In genomic region chr11:102581281-102582015, GRCm38 (mm10) we compare ENCODE assay signal across 8 mouse cellular contexts. TPM values are rescaled to one million over a fixed set of nuclear protein-coding genes. Genes with fewer than 3 reads are reported as not detected.
DNase-seq lines count a peak whose midpoint lies in the region; ATAC-seq lines count a peak whose summit lies in the region.

No protein-coding gene starts in this region.

- 0 out of 2 replicates have a peak, but pooled peaks cover under 1% of the 10 kb centered on the region for H3K9me3 ChIP-seq in forebrain, embryonic 13.5 days (replicated peaks)
- peaks cover under 1% of the 10 kb centered on the region; the same call in 1 of the 2 replicates for H3K9me3 ChIP-seq in intestine, embryonic 16.5 days (ENCODE audit: control insufficient read depth, low read length)
- H3K9me3 ChIP-seq in stomach, embryonic 15.5 days, result no peaks in the 10 kb centered on the region

- no peak for ATAC-seq in forebrain, embryonic 13.5 days
- ATAC-seq in intestine, embryonic 16.5 days, result no peak
- ATAC-seq in stomach, embryonic 15.5 days (ENCODE audit: insufficient read depth, low FRiP score, low read depth), result no peak
- ATAC-seq in activated CD4-positive, CD25-positive, alpha-beta regulatory T cell, adult 4 months, result no peak

- peak overlapping the region; percentile 79 for H3K27ac ChIP-seq in forebrain, embryonic 13.5 days
- H3K27ac ChIP-seq in intestine, embryonic 16.5 days (ENCODE audit: low read length), result peak overlapping the region; percentile 82
- H3K27ac ChIP-seq in stomach, embryonic 15.5 days, result peak overlapping the region; percentile 86

- 0 out of 2 replicates have a peak overlapping the region, but pooled peaks have one; percentile 16 for H3K4me2 ChIP-seq in forebrain, embryonic 13.5 days
- no peak overlapping the region for H3K4me2 ChIP-seq in intestine, embryonic 16.5 days (ENCODE audit: low read depth, low read length)
- H3K4me2 ChIP-seq in stomach, embryonic 15.5 days, result no peak overlapping the region

- peak; percentile 75 for DNase-seq in ovary, adult 18-20 months (ENCODE audit: low spot score)
- no peak for DNase-seq in ovary, postnatal 10 days (ENCODE audit: low spot score)
- DNase-seq in gastrocnemius, adult 8-10 months (ENCODE audit: low spot score in 2 of 2), result no peak
- no peak for DNase-seq in frontal cortex, postnatal 10 days (ENCODE audit: low spot score in 2 of 2)

- no peaks in the 10 kb centered on the region for H3K36me3 ChIP-seq in forebrain, embryonic 13.5 days (ENCODE audit: poor library complexity, severe bottlenecking)
- no peaks in the 10 kb centered on the region for H3K36me3 ChIP-seq in intestine, embryonic 16.5 days (ENCODE audit: control insufficient read depth, insufficient read depth, low read length)
- H3K36me3 ChIP-seq in stomach, embryonic 15.5 days, result no peaks in the 10 kb centered on the region

- 5% methylated on average over 11 of the region's 11 CpGs for WGBS in forebrain, embryonic 13.5 days
- 34% methylated on average over 11 of the region's 11 CpGs for WGBS in intestine, embryonic 16.5 days
- WGBS in stomach, embryonic 15.5 days, result 27% methylated on average over 11 of the region's 11 CpGs

- no peak overlapping the region for H3K4me3 ChIP-seq in forebrain, embryonic 13.5 days
- H3K4me3 ChIP-seq in intestine, embryonic 16.5 days (ENCODE audit: low read length), result no peak overlapping the region
- H3K4me3 ChIP-seq in stomach, embryonic 15.5 days (replicated peaks), result no peak overlapping the region

- peaks cover 41% of the 10 kb centered on the region for H3K4me1 ChIP-seq in forebrain, embryonic 13.5 days
- peaks cover 23% of the 10 kb centered on the region for H3K4me1 ChIP-seq in intestine, embryonic 16.5 days (ENCODE audit: control insufficient read depth, insufficient read depth, low read length)
- peaks cover 21% of the 10 kb centered on the region for H3K4me1 ChIP-seq in stomach, embryonic 15.5 days

- H3K27me3 ChIP-seq in forebrain, embryonic 13.5 days, result no peaks in the 10 kb centered on the region
- H3K27me3 ChIP-seq in intestine, embryonic 16.5 days (replicated peaks; ENCODE audit: control insufficient read depth, insufficient read depth, low read length), result no peaks in the 10 kb centered on the region
- H3K27me3 ChIP-seq in stomach, embryonic 15.5 days (replicated peaks), result no peaks in the 10 kb centered on the region

- no peak overlapping the region for H3K9ac ChIP-seq in forebrain, embryonic 13.5 days
- H3K9ac ChIP-seq in intestine, embryonic 16.5 days (ENCODE audit: low read depth, low read length), result no peak overlapping the region
- no peak overlapping the region for H3K9ac ChIP-seq in stomach, embryonic 15.5 days

RNA-seq across cellular contexts. Expression of gene Gm11627, which starts 2.2 kb away (rescaled TPM):
- 8.8 and 17.2 TPM in 2 replicates for polyA plus RNA-seq in forebrain, embryonic 13.5 days (2015; fragmentation: Nextera tagmentation; extraction: Ambion mirVana)
- polyA plus RNA-seq in intestine, embryonic 16.5 days (2015; fragmentation: Nextera tagmentation; extraction: Ambion mirVana), result 14.9 and 15.8 TPM in 2 replicates
- 19.2 TPM in 2 replicates for polyA plus RNA-seq in stomach, embryonic 15.5 days (2015; fragmentation: Nextera tagmentation; extraction: Ambion mirVana)
- not detected for polyA plus RNA-seq in activated CD4-positive, CD25-positive, alpha-beta regulatory T cell, adult 4 months (2017; shearing (Covaris generic))
- total RNA-seq in gastrocnemius, adult 8-10 months (2022), result under 1 TPM in 1 of 4 experiments, not detected in 3; 0.80 TPM

RNA-seq across cellular contexts. Expression of gene Fzd2, which starts 22.7 kb away (rescaled TPM):
- polyA plus RNA-seq in forebrain, embryonic 13.5 days (2015; fragmentation: Nextera tagmentation; extraction: Ambion mirVana), result 22.0 and 24.4 TPM in 2 replicates
- 9.4 and 9.8 TPM in 2 replicates for polyA plus RNA-seq in intestine, embryonic 16.5 days (2015; fragmentation: Nextera tagmentation; extraction: Ambion mirVana)
- 21.9 and 23.7 TPM in 2 replicates for polyA plus RNA-seq in stomach, embryonic 15.5 days (2015; fragmentation: Nextera tagmentation; extraction: Ambion mirVana)
- polyA plus RNA-seq in activated CD4-positive, CD25-positive, alpha-beta regulatory T cell, adult 4 months (2017; shearing (Covaris generic)), result not detected
- 1 to 10 TPM in 3 of 4 experiments, under 1 TPM in 1; 0.75 to 1.3 (median 1.1) TPM for total RNA-seq in gastrocnemius, adult 8-10 months (2022)

RNA-seq across cellular contexts. Expression of gene Gpatch8, which starts 25.3 kb away (rescaled TPM):
- 75.1 and 83.8 TPM in 2 replicates for polyA plus RNA-seq in forebrain, embryonic 13.5 days (2015; fragmentation: Nextera tagmentation; extraction: Ambion mirVana)
- polyA plus RNA-seq in intestine, embryonic 16.5 days (2015; fragmentation: Nextera tagmentation; extraction: Ambion mirVana), result 31.7 and 34.5 TPM in 2 replicates
- 47.4 and 51.0 TPM in 2 replicates for polyA plus RNA-seq in stomach, embryonic 15.5 days (2015; fragmentation: Nextera tagmentation; extraction: Ambion mirVana)
- polyA plus RNA-seq in activated CD4-positive, CD25-positive, alpha-beta regulatory T cell, adult 4 months (2017; shearing (Covaris generic)), result 10 to 100 TPM; 54.2 to 55.9 TPM
- total RNA-seq in gastrocnemius, adult 8-10 months (2022), result 10 to 100 TPM; 17.7 to 24.0 (median 22.8) TPM

Comparison
In these comparisons a context has a peak if more than half of its experiments do, and no peak if none do; other contexts are left out.
1. RNA of gene Fzd2, which starts 22.7 kb away (polyA plus RNA-seq): 22.0 to 24.4 TPM in forebrain, embryonic 13.5 days, 21.9 to 23.7 TPM in stomach, embryonic 15.5 days and 9.4 to 9.8 TPM in intestine, embryonic 16.5 days; not detected in activated CD4-positive, CD25-positive, alpha-beta regulatory T cell, adult 4 months; every median in the first group is over 10 times any median in the second.
2. Peak in every context shown above with its lines, with median percentiles within 50 percentile points of each other: H3K27ac ChIP-seq.